7 mouse cellular contexts compared by ENCODE assay signal in genomic region chrX:52913856-52914255, GRCm38 (mm10). TPM values are rescaled to one million over a fixed set of nuclear protein-coding genes. Genes with fewer than 3 reads are reported as not detected.
DNase-seq lines count a peak whose midpoint lies in the region; ATAC-seq and TF ChIP-seq lines count a peak whose summit lies in the region.

No protein-coding gene starts in this region.

- H3K4me1 ChIP-seq in megakaryocyte, embryonic 14.5 days, result peaks cover 9% of the 10 kb centered on the region; the same call in 1 of the 2 replicates
- no peaks in the 10 kb centered on the region for H3K4me1 ChIP-seq in forebrain, embryonic 14.5 days (ENCODE audit: control insufficient read depth, insufficient read depth, low read length)
- no peaks in the 10 kb centered on the region for H3K4me1 ChIP-seq in liver, embryonic 14.5 days (replicated peaks; ENCODE audit: control insufficient read depth in 2 of 2, insufficient read depth in 2 of 2, low read length in 1 of 2)

- DNase-seq in forebrain, embryonic 14.5 days (ENCODE audit: low spot score), result peak; percentile 3
- DNase-seq in liver, embryonic 14.5 days (ENCODE audit: low read depth in 3 of 3, low spot score in 3 of 3), result no peak
- DNase-seq in cerebellum, adult 9-11 months, result no peak
- DNase-seq in Muller cell, postnatal 12 days (ENCODE audit: inconsistent ontology term), result no peak
- DNase-seq in layer of hippocampus, postnatal 25 days (ENCODE audit: extremely low spot score in 1 of 2, low spot score in 1 of 2), result no peak

- H3K4me3 ChIP-seq in megakaryocyte, embryonic 14.5 days (replicated peaks), result peak overlapping the region; percentile 93
- peak overlapping the region; percentile 57 for H3K4me3 ChIP-seq in forebrain, embryonic 14.5 days (ENCODE audit: low read depth, low read length)
- peak overlapping the region; percentile 84; a peak in 3 of 4 replicates for H3K4me3 ChIP-seq in liver, embryonic 14.5 days (ENCODE audit: insufficient read depth in 1 of 2, low read depth in 2 of 2, low read length in 2 of 2)

- no peak for TF ChIP-seq EP300 in liver, embryonic 14.5 days (IDR thresholded peaks at IDR 0.05; ENCODE audit: low read depth)

- peaks cover 6% of the 10 kb centered on the region for H3K9me3 ChIP-seq in megakaryocyte, embryonic 14.5 days
- H3K9me3 ChIP-seq in forebrain, embryonic 14.5 days (replicated peaks; ENCODE audit: control insufficient read depth, low read length), result no peaks in the 10 kb centered on the region
- H3K9me3 ChIP-seq in liver, embryonic 14.5 days (ENCODE audit: control insufficient read depth, low read length), result no peaks in the 10 kb centered on the region

- H3K27ac ChIP-seq in forebrain, embryonic 14.5 days (ENCODE audit: low read depth, low read length), result no peak overlapping the region
- H3K27ac ChIP-seq in liver, embryonic 14.5 days, result no peak overlapping the region

- peak overlapping the region; percentile 82 for H3K9ac ChIP-seq in forebrain, embryonic 14.5 days (ENCODE audit: low read length)
- peak overlapping the region; percentile 40 for H3K9ac ChIP-seq in liver, embryonic 14.5 days (replicated peaks)

- no peaks in the 10 kb centered on the region for H3K36me3 ChIP-seq in megakaryocyte, embryonic 14.5 days (replicated peaks; ENCODE audit: low read length)
- H3K36me3 ChIP-seq in forebrain, embryonic 14.5 days (ENCODE audit: control insufficient read depth, insufficient read depth, low read length), result 0 out of 2 replicates have a peak, but pooled peaks cover 2% of the 10 kb centered on the region
- H3K36me3 ChIP-seq in liver, embryonic 14.5 days (replicated peaks; ENCODE audit: control insufficient read depth, insufficient read depth, low read depth), result no peaks in the 10 kb centered on the region

- TF ChIP-seq CTCF in liver, embryonic 14.5 days (IDR thresholded peaks at IDR 0.05; ENCODE audit: low read depth), result no peak

- H3K4me2 ChIP-seq in forebrain, embryonic 14.5 days (ENCODE audit: low read length), result peak overlapping the region; percentile 52
- peak overlapping the region; percentile 76 for H3K4me2 ChIP-seq in liver, embryonic 14.5 days (ENCODE audit: low read depth)

- H3K27me3 ChIP-seq in megakaryocyte, embryonic 14.5 days (replicated peaks), result peaks cover 6% of the 10 kb centered on the region
- no peaks in the 10 kb centered on the region for H3K27me3 ChIP-seq in forebrain, embryonic 14.5 days (replicated peaks; ENCODE audit: control insufficient read depth, insufficient read depth, low read length)
- no peaks in the 10 kb centered on the region for H3K27me3 ChIP-seq in liver, embryonic 14.5 days (ENCODE audit: control insufficient read depth, insufficient read depth, low read length)

- 49% methylated on average over 4 of the region's 4 CpGs for WGBS in forebrain, embryonic 14.5 days
- 50% methylated on average over 4 of the region's 4 CpGs for WGBS in liver, embryonic 14.5 days (ENCODE audit: insufficient replicate concordance)

- ATAC-seq in megakaryocyte, adult 5-6 weeks (ENCODE audit: poor library complexity, severe bottlenecking), result no peak
- ATAC-seq in forebrain, embryonic 14.5 days, result no peak
- no peak for ATAC-seq in liver, embryonic 14.5 days (ENCODE audit: insufficient read depth)

RNA-seq across cellular contexts. Expression of gene Phf6, which starts 1.8 kb away (rescaled TPM):
- polyA plus RNA-seq in megakaryocyte, embryonic 14.5 days (2012; ENCODE audit: insufficient read depth, low replicate concordance), result 0.62 and 2.5 TPM in 2 replicates
- 22.4 and 26.0 TPM in 2 replicates for total RNA-seq in megakaryocyte, adult 5-6 weeks (2015)
- total RNA-seq in megakaryocyte, adult 5-6 weeks (2017), result 20.5 and 23.9 TPM in 2 replicates
- 98.6 and 110 TPM in 2 replicates for polyA plus RNA-seq in forebrain, embryonic 14.5 days (2014; fragmentation: Nextera tagmentation; extraction: Ambion mirVana)
- polyA plus RNA-seq in liver, embryonic 14.5 days (2012; rRNA removed), result 3.5 and 4.7 TPM in 2 replicates
- 9.3 and 9.7 TPM in 2 replicates for polyA plus RNA-seq in liver, embryonic 14.5 days (2014; fragmentation: Nextera tagmentation; extraction: Ambion mirVana)
- total RNA-seq in layer of hippocampus, postnatal 25 days (2021), result 10 to 100 TPM; 19.4 to 20.8 TPM
